Mouse (Mus musculus) heart, embryonic 12.5 days (tissue): Measurements from ENCODE around the gene Kmt5c. TPM values are rescaled to one million over a fixed set of nuclear protein-coding genes. Genes with fewer than 3 reads are reported as not detected.
A peak's percentile ranks its signal among the peaks of the same experiment; 100 is the strongest.

Experiments
- ATAC-seq: fragments of 200-750 bp; cut with Nextera tagmentation; 2 replicates; pipeline ENCODE4 v1.8.0; 2017; ENCODE audit warnings: moderate TSS enrichment, moderate library complexity; ENCODE audit not compliant: insufficient number of reproducible peaks, low FRiP score
- H3K27ac ChIP-seq: fragments of 300-500 bp; sonication (generic); 2 replicates; pipeline ENCODE4 v1.5.1; 2016; ENCODE audit warnings: mild to moderate bottlenecking, moderate library complexity; ENCODE audit not compliant: poor library complexity, severe bottlenecking
- H3K27me3 ChIP-seq: fragments of 300-500 bp; sonication (generic); replicated peaks from 2 replicates; pipeline ENCODE4 v1.6.1; 2016; ENCODE audit warnings: mild to moderate bottlenecking, moderate library complexity
- H3K36me3 ChIP-seq: fragments of 300-500 bp; sonication (generic); 2 replicates; pipeline ENCODE4 v1.6.1; 2016; ENCODE audit warnings: mild to moderate bottlenecking, moderate library complexity
- H3K4me1 ChIP-seq: fragments of 300-500 bp; sonication (generic); replicated peaks from 2 replicates; pipeline ENCODE4 v1.6.1; 2016; ENCODE audit warnings: mild to moderate bottlenecking
- H3K4me2 ChIP-seq: fragments of 300-500 bp; sonication (generic); 2 replicates; pipeline ENCODE4 v1.6.1; 2016; ENCODE audit warnings: mild to moderate bottlenecking, moderate library complexity
- H3K4me3 ChIP-seq: fragments of 300-500 bp; sonication (generic); 2 replicates; pipeline ENCODE4 v1.5.1; 2016; ENCODE audit warnings: mild to moderate bottlenecking
- H3K9ac ChIP-seq: fragments of 300-500 bp; sonication (generic); 2 replicates; pipeline ENCODE4 v1.6.1; 2016; ENCODE audit warnings: mild to moderate bottlenecking, moderate library complexity
- H3K9me3 ChIP-seq: fragments of 300-500 bp; sonication (generic); replicated peaks from 2 replicates; pipeline ENCODE4 v1.6.1; 2016; ENCODE audit warnings: mild to moderate bottlenecking, moderate library complexity
- WGBS: fragments of 180-500 bp; shearing (Covaris S2); methylation state at CpG from one replicate; pipeline ENCODE4 v1.1.7; 2016; 5-methylcytosine and 5-hydroxymethylcytosine counted together
- polyA plus RNA-seq: library from polyadenylated mRNA; unstranded; fragments of >200 nt; fragmentation: Nextera tagmentation; extraction: Ambion mirVana; gene quantifications from 2 replicates; pipeline ENCODE4 v1.2.1, GENCODE M21; 2016

The Kmt5c gene
- polyA plus RNA-seq, 1 experiment from 2014 or later = 65.0 TPM

GRCm38 (mm10) chr7:4746326-4746980, 6.5 kb downstream of the Kmt5c start:
- 0 out of 2 replicates have a peak overlapping the region, but pooled peaks have one; percentile 23 for H3K9ac ChIP-seq
- ATAC-seq = no peak
- no peak overlapping the region for H3K27ac ChIP-seq
- no peak overlapping the region for H3K4me2 ChIP-seq
- no peaks in the 10 kb centered on the region for H3K27me3 ChIP-seq
- no peak overlapping the region for H3K4me3 ChIP-seq
- WGBS = 86% methylated on average over 22 of the region's 22 CpGs
- H3K4me1 ChIP-seq = peaks cover 27% of the 10 kb centered on the region
- H3K9me3 ChIP-seq = no peaks in the 10 kb centered on the region
- H3K36me3 ChIP-seq = peaks cover 49% of the 10 kb centered on the region

GRCm38 (mm10) chr7:4747156-4747899, 7.4 kb downstream of the Kmt5c start:
- Histone ChIP-seq H3K36me3 (peaks cover 45% of the 10 kb centered on the region), H3K27me3 (no peaks in the 10 kb centered on the region), H3K9me3 (no peaks in the 10 kb centered on the region), H3K4me2 (no peak overlapping the region), H3K9ac (no peak overlapping the region), H3K4me3 (no peak overlapping the region), H3K27ac (no peak overlapping the region), H3K4me1 (peaks cover 27% of the 10 kb centered on the region)
- 54% methylated on average over 9 of the region's 9 CpGs for WGBS
- ATAC-seq = peak; percentile 9; the same call in 1 of the 2 replicates

- H3K4me1 ChIP-seq = peaks cover 21% of the 10 kb centered on the region
- H3K4me3 ChIP-seq = no peak overlapping the region
- H3K27me3 ChIP-seq = no peaks in the 10 kb centered on the region
- ATAC-seq = no peak
- no peak overlapping the region for H3K9ac ChIP-seq
- no peaks in the 10 kb centered on the region for H3K9me3 ChIP-seq
- WGBS = 66% methylated on average over 4 of the region's 4 CpGs
- peaks cover 35% of the 10 kb centered on the region for H3K36me3 ChIP-seq
- H3K27ac ChIP-seq = no peak overlapping the region
- H3K4me2 ChIP-seq = no peak overlapping the region
Observed at GRCm38 (mm10) chr7:4748321-4748720, 8.4 kb downstream of the Kmt5c start.

GRCm38 (mm10) chr7:4749169-4749568, 9.3 kb downstream of the Kmt5c start:
- Histone ChIP-seq H3K27ac (no peak overlapping the region), H3K4me3 (no peak overlapping the region), H3K4me2 (no peak overlapping the region), H3K36me3 (peaks cover 29% of the 10 kb centered on the region), H3K4me1 (peaks cover 22% of the 10 kb centered on the region), H3K27me3 (no peaks in the 10 kb centered on the region), H3K9ac (no peak overlapping the region), H3K9me3 (no peaks in the 10 kb centered on the region)
- ATAC-seq = peak; percentile 17; the same call in 1 of the 2 replicates
- WGBS = 51% methylated on average over 2 of the region's 2 CpGs

- Histone ChIP-seq H3K9ac (peak overlapping the region; percentile 59; the same call in 1 of the 2 replicates), H3K9me3 (peaks cover 3% of the 10 kb centered on the region; the same call in 1 of the 2 replicates), H3K4me1 (peaks cover 15% of the 10 kb centered on the region), H3K36me3 (no peaks in the 10 kb centered on the region; the same call in 1 of the 2 replicates), H3K27ac (no peak overlapping the region), H3K4me3 (peak overlapping the region; percentile 50), H3K4me2 (peak overlapping the region; percentile 71), H3K27me3 (no peaks in the 10 kb centered on the region)
- WGBS = 2% methylated on average over 30 of the region's 30 CpGs
- peak; percentile 88 for ATAC-seq
Observed at GRCm38 (mm10) chr7:4751971-4752820, 12.3 kb downstream of the Kmt5c start.

- Histone ChIP-seq H3K36me3 (no peaks in the 10 kb centered on the region; the same call in 1 of the 2 replicates), H3K4me1 (peaks cover 15% of the 10 kb centered on the region), H3K9ac (peak within 1 kb of the TSS; percentile 59), H3K4me2 (peak within 1 kb of the TSS; percentile 71), H3K27ac (no peak within 1 kb of the TSS), H3K4me3 (peak within 1 kb of the TSS; percentile 50), H3K9me3 (peaks cover 3% of the 10 kb centered on the region; the same call in 1 of the 2 replicates), H3K27me3 (no peaks in the 10 kb centered on the region)
- 3% methylated on average over 24 of the region's 24 CpGs for WGBS
- peak; percentile 92 for ATAC-seq
Observed at GRCm38 (mm10) chr7:4752821-4753570, 13.1 kb downstream of the Kmt5c start, which contains the start of gene Cox6b2. Gene Cox6b2 (minus strand): TSS chr7:4753094.

- no peak for ATAC-seq
- Histone ChIP-seq H3K4me2 (no peak overlapping the region), H3K9ac (no peak overlapping the region), H3K36me3 (no peaks in the 10 kb centered on the region), H3K4me3 (no peak overlapping the region), H3K27me3 (0 out of 2 replicates have a peak, but pooled peaks cover 7% of the 10 kb centered on the region), H3K27ac (no peak overlapping the region), H3K4me1 (no peaks in the 10 kb centered on the region), H3K9me3 (peaks cover 3% of the 10 kb centered on the region; the same call in 1 of the 2 replicates)
- 42% methylated on average over 1 of the region's 1 CpGs for WGBS
Observed at GRCm38 (mm10) chr7:4759670-4760069, 19.8 kb downstream of the Kmt5c start.

- Histone ChIP-seq H3K4me1 (no peaks in the 10 kb centered on the region), H3K9me3 (no peaks in the 10 kb centered on the region), H3K36me3 (no peaks in the 10 kb centered on the region), H3K27ac (no peak overlapping the region), H3K4me3 (no peak overlapping the region), H3K4me2 (no peak overlapping the region), H3K27me3 (0 out of 2 replicates have a peak, but pooled peaks cover 3% of the 10 kb centered on the region), H3K9ac (no peak overlapping the region)
- WGBS = 27% methylated on average over 4 of the region's 4 CpGs
- ATAC-seq = no peak
Observed at GRCm38 (mm10) chr7:4764946-4765710, 25.2 kb downstream of the Kmt5c start.

- H3K9ac ChIP-seq = no peak within 1 kb of the TSS
- peaks cover 20% of the 10 kb centered on the region for H3K27me3 ChIP-seq
- 68% methylated on average over 5 of the region's 5 CpGs for WGBS
- H3K27ac ChIP-seq = no peak within 1 kb of the TSS
- H3K4me2 ChIP-seq = no peak within 1 kb of the TSS
- no peaks in the 10 kb centered on the region for H3K4me1 ChIP-seq
- H3K36me3 ChIP-seq = no peaks in the 10 kb centered on the region
- peaks cover 4% of the 10 kb centered on the region; the same call in 1 of the 2 replicates for H3K9me3 ChIP-seq
- no peak within 1 kb of the TSS for H3K4me3 ChIP-seq
- ATAC-seq = no peak
Observed at GRCm38 (mm10) chr7:4771202-4771601, 31.3 kb downstream of the Kmt5c start, which contains the start of gene Fam71e2. Gene Fam71e2 (minus strand): TSS chr7:4771302.
